Mouse (Mus musculus): ENCODE results near the gene Ndufa12.

Ndufa12 gene

DNA sequence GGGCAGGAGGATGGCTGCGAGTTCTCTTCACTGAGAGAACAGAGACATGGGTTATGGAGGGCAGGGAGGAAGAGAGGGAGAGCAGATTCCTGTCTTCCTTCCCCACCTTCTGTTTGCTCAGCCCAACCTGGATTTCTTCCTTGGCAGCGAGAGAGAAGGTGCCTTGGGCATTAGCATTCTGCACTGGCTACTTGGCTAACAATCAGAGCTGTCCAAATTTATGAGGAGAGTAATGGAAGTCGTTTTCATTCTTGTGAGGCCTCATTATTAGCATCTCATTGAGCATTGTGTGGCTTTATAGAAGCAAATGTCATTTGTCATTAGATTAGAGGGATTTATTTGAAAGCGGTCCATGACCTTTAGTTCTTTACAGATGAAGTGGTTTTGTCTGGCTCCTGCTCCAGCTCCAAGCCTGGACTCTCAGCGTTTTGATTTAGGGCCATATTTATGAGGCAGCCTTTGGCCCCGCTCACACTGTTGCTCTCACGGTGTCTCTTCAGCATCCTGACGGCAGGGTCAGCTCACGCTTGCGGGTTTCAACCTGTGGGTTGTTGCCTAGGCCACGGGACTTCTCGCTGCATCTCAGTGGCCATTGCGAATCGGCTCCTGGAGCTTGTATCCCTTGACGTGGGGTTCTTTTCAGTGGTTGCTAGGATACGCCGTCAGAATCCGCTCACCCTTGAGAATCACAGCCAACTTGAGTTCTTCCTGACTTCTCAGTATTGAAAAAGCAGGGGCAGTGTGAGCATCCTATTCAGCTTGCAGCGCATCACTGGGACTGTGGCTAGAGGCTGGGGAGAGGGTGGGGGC, 31.9 kb downstream of the Ndufa12 start:
- peak; percentile 76 for DNase-seq (ENCODE audit: low spot score)

DNA sequence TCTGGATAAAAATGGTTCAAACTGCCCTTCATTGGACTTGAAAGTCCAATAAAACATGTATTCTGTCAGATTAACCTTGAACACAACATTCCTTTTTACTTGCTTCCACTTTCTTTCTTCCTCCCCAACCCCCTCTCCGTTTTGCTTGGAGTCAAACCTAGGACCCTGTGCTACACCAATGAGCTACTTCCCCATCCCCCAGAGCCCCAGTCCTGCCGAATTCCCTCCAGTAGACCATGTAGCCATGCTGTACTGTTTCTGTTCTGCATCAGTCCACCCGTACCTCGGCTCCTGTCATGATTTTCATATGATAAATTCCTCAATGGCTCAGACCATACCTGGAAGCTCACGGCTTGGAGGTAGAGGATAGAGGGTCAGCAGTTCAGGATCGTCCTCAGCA, 32.5 kb downstream of the Ndufa12 start:
- DNase-seq (ENCODE audit: low spot score): no peak

DNA sequence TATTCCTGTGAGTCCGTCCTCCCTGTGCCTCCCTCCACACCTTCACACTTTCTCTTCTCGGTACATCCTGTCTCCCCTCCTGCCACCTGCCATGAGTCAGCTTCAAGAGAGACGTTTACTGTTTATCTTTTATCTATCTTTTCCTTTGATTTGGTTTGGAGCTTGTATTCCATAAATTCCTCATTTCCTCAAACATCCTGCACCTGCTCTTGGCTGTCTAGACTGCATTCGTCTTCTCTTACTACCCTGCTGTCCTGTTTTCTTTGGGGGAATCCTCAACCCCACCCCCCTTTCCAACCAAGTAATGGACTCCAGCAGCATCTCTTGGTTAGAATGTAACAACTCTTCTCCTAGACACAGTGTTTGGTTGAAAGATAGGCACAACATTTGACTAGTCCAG, 36.7 kb downstream of the Ndufa12 start:
- no peak for DNase-seq (ENCODE audit: low spot score)

DNA sequence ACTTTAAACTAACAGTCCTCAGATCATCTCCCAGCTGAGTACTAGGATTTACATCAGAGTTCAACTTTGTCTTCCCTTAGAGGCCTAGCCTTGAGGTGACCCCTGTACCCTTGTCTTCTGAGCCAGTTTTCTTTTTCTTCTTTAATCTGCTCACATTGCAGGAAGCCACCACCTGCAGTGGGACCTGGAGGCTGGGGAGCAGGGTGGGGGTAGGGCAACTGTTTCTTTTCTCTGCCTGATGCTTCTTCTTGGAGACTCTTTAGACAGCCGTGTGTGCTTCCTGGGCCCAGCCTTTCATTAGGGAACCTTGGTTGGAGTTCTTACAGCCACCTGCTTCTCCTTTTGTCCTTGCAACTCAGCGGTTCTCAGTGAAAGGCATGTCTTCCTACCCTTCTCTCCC, 42.8 kb downstream of the Ndufa12 start:
- DNase-seq (ENCODE audit: low spot score): no peak

DNA sequence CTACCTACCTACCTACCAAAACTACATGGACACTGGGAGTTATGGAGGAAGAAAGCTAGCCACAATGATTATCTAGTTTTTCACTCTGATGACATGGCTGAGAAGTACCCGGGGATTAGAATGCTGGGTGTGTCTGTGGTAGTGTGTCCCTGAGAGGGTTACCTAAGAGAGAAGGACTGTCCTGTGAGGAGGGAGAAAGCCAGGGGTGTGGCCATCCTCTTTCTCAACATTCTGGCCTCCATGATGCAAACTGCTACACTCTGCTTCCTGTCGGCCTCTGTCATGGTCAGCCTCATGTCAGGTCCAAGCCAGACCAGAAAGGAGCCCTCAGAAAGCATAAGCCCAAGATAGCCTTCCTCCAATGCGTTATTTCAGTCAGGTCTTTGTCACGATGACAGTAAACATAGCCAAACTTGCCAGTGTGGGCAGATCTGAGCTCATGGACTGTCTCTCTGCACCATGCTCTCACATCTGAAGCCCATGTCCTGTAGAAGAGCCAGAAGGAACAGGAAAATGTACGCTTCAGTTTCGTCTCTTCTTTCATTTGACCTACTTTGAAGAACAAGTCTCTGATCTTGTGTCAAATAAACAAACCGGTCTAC, 49.3 kb downstream of the Ndufa12 start:
- DNase-seq (ENCODE audit: low spot score): no peak

DNA sequence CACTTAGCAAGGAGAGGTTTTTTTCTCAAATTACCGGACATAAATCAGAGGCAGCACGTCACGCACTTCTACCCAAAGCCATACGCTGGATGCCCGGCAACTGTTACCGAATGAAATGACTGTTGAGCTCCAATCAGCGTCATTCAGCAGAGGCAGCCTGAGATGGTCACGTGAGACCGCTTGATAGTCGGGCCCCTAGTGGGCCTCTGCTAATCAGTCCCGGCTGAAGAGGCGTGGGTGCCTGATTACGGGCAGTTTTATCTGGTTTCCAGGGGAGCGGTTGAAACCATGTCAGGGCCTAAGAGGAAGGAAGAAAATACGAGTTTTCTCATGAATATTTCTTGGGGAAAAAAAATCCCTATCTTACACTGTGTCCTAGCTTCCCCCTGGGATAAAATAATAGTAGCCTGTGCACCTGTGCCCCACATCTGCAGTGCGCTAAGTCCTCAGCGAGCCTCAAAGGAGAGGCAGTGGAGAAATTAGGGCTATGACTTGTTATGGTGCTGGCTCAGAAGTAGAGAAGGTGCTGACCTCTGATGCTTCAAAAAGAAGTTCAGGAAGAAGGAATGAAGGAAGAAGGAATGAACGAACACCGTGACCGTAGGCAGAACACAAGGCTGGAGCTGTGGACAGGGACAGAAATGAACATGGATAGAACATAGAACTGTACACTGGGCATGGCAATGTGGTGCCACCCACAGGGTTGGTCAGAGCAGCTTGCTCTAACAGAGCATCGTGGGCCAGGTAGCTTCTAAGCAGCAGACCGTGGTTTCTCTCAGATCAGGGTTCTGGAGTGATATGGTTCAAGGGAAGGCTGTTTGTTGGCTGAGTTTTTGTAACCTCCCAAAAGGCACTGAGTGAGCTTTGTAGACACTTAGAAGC, 51.3 kb downstream of the Ndufa12 start:
- peak; percentile 72 for DNase-seq (ENCODE audit: low spot score)

DNA sequence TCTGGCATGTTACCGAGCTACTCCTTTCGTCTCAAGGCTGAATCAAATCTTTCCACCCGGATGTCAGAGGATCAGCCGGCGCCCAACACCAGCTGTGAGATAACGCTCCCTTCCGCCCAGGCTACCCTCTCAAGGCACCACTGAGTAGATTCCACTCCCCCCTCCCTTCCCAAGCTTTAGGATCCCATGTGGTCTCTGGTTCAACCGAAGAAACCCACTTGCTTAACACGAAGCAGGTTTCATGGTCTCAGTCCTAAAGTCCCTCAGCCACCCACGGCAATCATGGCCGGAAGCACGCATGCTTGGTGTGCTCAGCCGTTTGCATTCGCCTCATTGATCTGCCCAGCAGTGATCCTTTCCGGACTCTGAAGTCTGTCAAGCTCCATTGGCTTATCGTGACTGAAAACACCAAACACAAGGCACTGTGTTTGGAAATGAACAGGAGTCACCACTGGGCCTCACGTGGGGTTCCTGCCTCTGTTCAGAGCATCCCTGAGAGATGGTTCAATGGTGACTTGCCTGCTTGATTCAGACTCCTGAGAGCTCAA, 54.8 kb downstream of the Ndufa12 start:
- DNase-seq (ENCODE audit: low spot score): no peak

DNA sequence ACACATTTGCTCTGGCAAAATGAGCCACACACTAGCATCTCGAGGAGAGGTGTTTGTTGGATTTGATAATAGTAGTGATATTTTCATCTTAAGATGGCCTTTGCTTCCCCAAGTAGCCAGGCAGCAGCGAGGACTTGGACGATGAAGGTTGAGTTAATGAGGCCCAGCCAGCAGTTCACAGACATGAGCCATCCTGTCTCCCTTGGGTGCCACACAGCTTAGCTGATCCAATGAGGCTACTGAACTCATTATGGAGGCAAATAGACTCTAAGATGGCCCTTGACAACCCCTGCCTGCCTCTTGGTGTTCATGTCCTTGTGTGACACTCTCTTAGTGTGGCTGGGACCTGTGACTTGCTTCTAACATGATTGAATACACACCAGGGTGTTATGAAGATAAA, 56.2 kb downstream of the Ndufa12 start:
- DNase-seq (ENCODE audit: low spot score): no peak

DNA sequence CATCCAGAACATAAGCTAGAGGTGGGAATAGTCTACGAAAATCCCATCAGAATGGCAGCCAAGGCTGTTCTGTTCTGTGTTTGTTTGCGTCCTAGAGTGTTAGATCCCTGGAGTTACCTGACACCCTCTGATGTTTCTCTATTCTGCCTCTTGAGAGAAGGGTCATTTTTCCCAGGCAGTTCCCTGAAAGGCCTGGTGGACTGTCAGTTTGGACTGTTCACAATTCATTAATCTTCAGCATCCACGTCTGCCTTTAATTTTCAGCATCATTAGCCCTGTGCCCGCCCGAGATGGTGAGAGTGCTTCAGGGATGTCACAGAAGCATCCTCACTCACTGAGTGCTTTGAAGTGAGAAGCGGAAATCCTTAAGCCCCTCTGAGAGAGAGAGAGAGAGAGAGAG, 57.2 kb downstream of the Ndufa12 start:
- no peak for DNase-seq (ENCODE audit: low spot score)

DNA sequence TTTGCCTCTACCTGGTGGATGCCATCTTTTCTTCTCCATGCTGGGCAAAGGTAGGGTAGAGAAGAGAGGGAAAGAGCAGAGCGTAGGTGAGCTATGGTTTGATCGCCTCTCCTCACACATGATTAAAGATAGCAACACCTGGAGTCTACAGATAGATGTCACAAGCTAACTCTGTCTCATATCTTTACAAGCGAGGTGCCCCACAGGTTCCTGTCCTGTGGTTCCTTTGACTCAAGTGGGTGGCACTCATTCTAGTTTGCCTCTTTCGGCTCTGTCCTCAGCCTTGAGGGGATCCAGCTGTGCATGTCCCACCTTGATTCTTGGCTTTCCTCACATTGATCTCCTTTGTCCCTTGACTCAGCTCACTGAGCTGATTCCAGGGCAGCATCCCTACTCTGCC, 58.0 kb downstream of the Ndufa12 start:
- DNase-seq (ENCODE audit: low spot score): no peak

DNA sequence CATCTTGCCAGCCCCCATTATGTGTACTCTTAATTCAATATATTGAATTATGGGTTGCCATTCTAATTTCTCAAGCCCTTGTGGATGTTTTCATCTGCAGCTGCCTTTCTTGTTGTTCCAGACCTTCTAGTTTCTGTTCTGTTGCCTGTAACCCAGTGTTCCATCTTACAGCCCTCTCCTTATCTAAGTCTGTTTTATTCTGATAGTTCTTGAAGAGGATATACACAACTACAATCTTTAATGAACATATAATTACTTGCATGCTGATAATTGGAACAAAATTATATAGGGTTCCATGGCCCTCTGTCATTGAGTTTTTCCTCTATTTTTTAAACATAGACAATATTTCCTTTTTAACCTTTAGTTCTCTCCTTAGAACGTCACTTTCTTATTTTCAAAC, 62.0 kb downstream of the Ndufa12 start:
- DNase-seq (ENCODE audit: low spot score): no peak

DNA sequence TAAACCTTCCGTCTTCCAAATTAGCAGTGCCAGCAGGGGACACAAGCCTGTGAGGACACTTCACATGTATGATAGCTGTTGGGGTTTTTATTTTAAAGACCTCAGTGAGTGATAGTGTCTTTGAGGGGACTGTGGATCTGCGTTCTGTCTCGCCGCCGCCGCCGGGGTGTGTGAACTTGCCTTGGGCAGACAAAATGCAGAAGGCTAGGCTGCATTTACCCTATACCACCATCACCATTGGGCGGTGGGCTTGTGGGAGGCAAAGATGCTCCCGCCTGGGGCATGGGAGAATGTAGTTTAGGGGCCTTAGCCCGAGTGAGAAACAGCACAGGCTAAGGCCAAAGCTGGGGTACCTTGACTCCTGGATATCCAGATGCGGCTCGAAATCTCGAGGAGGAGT, 64.1 kb downstream of the Ndufa12 start:
- no peak for DNase-seq (ENCODE audit: low spot score)

DNA sequence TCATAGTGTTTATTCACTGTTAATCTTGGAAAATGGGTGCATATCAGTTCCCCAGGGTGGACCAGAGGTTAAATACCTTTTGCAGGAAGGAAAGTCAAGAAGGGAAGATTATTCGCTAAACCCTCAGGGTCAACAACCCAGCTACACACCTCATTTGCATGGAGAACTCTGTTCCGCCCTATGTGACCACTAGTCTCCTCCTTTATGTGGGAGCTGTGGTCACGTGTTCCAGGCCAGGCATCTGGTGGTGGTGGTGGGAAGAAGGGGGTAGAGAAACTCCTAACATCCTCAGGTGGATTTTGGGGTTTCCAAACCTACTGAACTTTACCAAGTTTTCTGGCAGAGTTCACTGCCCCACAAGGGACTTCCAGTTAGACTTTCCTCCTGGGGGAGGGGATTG, 64.7 kb downstream of the Ndufa12 start:
- no peak for DNase-seq (ENCODE audit: low spot score)

DNA sequence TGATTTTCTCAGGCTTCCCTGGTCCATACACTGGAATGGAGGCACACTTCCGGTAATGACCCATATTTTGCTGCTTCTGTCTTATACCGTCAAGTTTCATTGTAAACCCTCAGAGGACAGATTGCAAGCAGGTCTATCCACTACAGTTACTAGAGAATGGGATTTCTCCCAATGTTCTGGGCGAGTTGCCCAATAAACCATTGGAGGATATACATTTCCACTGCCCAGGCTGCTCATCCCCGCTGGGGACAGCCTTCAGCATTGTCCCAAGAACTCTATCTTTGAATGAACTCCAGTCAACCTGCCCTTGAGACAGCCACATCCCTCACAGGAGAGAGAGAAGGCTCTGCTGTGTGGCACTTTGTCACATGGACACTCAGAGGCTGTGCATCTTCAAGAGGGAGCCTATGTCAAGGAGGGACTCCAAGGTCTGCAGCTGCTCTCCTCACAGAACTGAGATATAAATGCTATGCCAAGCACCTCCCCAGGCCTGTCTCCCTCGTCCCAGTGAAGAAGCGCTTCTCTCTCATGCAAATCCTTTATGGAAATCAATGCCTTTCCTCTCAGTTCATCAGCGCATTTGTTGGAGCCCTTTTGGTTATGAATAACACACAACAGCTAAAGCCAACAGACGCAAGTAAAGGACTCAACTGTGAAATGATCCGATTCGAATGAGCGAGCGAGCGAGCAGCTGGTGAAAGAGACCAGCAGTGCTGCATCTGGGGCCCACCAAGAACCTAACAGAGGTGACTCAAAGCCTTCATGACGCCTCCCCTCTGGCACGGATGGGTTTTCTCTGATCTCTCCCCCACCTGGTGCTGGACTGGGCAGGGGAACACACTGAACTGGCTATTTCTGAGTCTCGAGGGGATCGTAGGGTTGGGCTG, 67.4 kb downstream of the Ndufa12 start:
- DNase-seq (ENCODE audit: low spot score): no peak

Measured in retina, embryonic 14.5 days (tissue).